Mouse (Mus musculus) bone marrow macrophage, adult 2 months (primary cell): ENCODE measurements around the gene Gm5269. TPM values are rescaled to one million over a fixed set of nuclear protein-coding genes. Genes with fewer than 3 reads are reported as not detected.

ENCODE experiments used
- H3K27ac ChIP-seq: 2 replicates; pipeline ENCODE4 v1.5.1; 2012; ENCODE audit warnings: low read depth, low read length; ENCODE audit not compliant: insufficient read depth
- H3K4me1 ChIP-seq: 2 replicates; pipeline ENCODE4 v1.6.1; 2012; ENCODE audit warnings: low read length; ENCODE audit not compliant: control insufficient read depth, insufficient read depth
- H3K4me3 ChIP-seq: 2 replicates; pipeline ENCODE4 v1.5.1; 2012; ENCODE audit warnings: mild to moderate bottlenecking, low read length, moderate library complexity; ENCODE audit not compliant: insufficient read depth
- CTCF ChIP-seq: IDR thresholded peaks from 2 replicates; pipeline ENCODE4 v1.5.1; 2012; ENCODE audit warnings: low read depth, mild to moderate bottlenecking, low read length, moderate library complexity
- POLR2A ChIP-seq: IDR thresholded peaks from 2 replicates; pipeline ENCODE4 v1.6.1; 2012; ENCODE audit warnings: mild to moderate bottlenecking, low read depth, low read length, borderline replicate concordance
- polyA plus RNA-seq: library from polyadenylated mRNA; stranded (reverse); fragments of >200 nt; gene quantifications from 2 replicates; pipeline ENCODE4 v1.2.4, GENCODE M21; 2012; ENCODE audit not compliant: missing spikeins, insufficient read depth, insufficient read length

Gene Gm5269
- polyA plus RNA-seq, 1 experiment = not detected

- peaks cover 21% of the 10 kb centered on the region for H3K4me1 ChIP-seq
- peak overlapping the region; percentile 100 for H3K27ac ChIP-seq
- TF ChIP-seq CTCF = no peak
- TF ChIP-seq POLR2A = no peak
- no peak overlapping the region for H3K4me3 ChIP-seq
Observed at GRCm38 (mm10) chr1:45882076-45882475, 8.0 kb downstream of the Gm5269 start.

DNA sequence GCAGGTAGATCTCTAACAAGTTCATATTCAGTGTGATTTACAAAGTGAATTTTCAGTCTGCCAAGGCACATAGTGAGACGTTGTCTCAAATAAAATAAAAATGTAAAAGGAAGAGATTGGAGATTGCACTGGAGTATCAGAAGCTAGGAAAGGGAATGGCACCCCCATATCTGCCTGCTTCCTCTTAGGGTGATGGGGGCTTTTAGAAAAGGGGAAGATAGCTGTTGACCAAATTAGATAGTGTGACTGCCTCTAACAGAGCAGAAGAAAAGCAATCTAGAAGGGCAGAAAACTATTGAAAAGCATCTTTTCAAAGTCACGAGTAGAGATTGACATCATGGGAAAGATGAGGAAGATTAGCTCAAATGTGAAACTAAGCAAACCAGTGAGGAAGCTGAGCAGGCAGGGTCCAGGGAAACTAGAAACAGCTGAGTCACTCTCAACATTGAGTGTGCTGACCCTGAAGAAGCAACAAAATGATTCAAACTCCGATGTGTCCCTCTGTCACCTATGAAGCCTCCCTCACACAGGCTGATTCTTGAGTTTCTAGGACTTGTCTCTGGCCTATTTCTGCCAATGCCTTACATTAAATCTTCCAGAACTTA, 8.7 kb downstream of the Gm5269 start:
- Histone ChIP-seq H3K27ac (peak overlapping the region; percentile 100), H3K4me3 (no peak overlapping the region), H3K4me1 (peaks cover 21% of the 10 kb centered on the region)
- TF ChIP-seq POLR2A = no peak
- no peak for TF ChIP-seq CTCF

GRCm38 (mm10) chr1:45877463-45877862, 12.6 kb downstream of the Gm5269 start:
- H3K4me1 ChIP-seq = peaks cover 20% of the 10 kb centered on the region
- no peak for TF ChIP-seq POLR2A
- no peak for TF ChIP-seq CTCF
- no peak overlapping the region for H3K27ac ChIP-seq
- no peak overlapping the region for H3K4me3 ChIP-seq

- TF ChIP-seq CTCF (no peak), POLR2A (no peak)
- peaks cover 19% of the 10 kb centered on the region for H3K4me1 ChIP-seq
- no peak overlapping the region for H3K4me3 ChIP-seq
- no peak overlapping the region for H3K27ac ChIP-seq
Observed at GRCm38 (mm10) chr1:45876450-45877198, 13.4 kb downstream of the Gm5269 start.

- Histone ChIP-seq H3K4me1 (peaks cover 21% of the 10 kb centered on the region), H3K27ac (no peak overlapping the region), H3K4me3 (no peak overlapping the region)
- TF ChIP-seq CTCF (no peak), POLR2A (no peak)
Observed at GRCm38 (mm10) chr1:45875640-45876039, 14.4 kb downstream of the Gm5269 start.

DNA sequence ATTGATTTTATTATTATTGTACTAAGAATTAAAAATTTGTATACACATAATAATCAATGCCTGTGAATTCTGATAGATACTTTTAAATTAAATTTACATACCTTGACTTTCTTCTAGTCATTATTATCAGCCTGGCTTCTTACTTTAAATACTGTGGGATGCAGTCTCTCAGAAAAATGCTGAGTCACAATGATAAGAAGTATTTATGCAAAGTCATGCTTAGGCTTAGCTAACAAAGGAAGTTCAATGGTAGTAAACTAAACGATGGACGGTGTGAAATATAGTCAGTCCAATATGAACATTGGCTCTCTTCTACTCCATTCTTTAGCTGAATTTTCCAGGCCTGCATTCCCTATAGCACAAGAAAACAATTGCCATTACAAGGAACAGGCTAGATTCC, 16.8 kb downstream of the Gm5269 start:
- Histone ChIP-seq H3K27ac (no peak overlapping the region), H3K4me3 (no peak overlapping the region), H3K4me1 (peaks cover 30% of the 10 kb centered on the region)
- TF ChIP-seq CTCF (no peak), POLR2A (no peak)

DNA sequence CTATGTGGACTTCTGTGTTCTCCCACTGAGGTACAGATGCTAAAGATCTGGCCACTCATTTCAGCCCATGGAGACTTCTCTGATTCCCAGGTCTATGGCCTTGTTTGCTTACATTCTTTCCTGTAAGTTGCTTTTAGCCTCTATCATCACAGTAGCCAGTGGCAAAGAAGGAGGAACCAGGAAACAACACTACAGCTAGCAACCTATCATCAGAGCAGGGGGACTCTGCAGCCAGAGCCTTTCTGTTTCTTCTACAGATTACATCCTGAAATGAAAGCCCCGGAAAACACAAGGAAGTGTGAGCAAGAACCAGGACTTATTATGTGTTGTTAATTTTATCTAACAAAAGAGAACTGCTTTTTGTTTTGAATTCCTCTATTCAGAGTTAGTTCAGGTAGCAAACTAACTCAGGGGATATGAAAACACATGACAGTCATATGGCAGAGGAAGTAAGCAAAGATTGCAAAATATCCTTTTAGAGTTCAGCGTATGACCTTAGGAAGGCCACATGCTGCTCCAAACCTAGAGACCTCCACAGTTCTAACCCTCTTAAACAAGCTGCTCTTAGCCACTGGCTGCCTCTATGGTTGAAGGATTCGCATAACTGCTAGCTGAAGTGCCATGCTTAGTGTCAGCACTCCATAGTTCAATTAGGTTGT, 21.5 kb downstream of the Gm5269 start:
- H3K4me1 ChIP-seq = peaks cover 61% of the 10 kb centered on the region
- no peak for TF ChIP-seq POLR2A
- TF ChIP-seq CTCF = no peak
- no peak overlapping the region for H3K4me3 ChIP-seq
- H3K27ac ChIP-seq = peak overlapping the region; percentile 100

- Histone ChIP-seq H3K27ac (peak overlapping the region; percentile 100), H3K4me1 (peaks cover 61% of the 10 kb centered on the region), H3K4me3 (no peak overlapping the region)
- TF ChIP-seq POLR2A (no peak), CTCF (no peak)
Observed at GRCm38 (mm10) chr1:45868050-45868449, 22.0 kb downstream of the Gm5269 start.

DNA sequence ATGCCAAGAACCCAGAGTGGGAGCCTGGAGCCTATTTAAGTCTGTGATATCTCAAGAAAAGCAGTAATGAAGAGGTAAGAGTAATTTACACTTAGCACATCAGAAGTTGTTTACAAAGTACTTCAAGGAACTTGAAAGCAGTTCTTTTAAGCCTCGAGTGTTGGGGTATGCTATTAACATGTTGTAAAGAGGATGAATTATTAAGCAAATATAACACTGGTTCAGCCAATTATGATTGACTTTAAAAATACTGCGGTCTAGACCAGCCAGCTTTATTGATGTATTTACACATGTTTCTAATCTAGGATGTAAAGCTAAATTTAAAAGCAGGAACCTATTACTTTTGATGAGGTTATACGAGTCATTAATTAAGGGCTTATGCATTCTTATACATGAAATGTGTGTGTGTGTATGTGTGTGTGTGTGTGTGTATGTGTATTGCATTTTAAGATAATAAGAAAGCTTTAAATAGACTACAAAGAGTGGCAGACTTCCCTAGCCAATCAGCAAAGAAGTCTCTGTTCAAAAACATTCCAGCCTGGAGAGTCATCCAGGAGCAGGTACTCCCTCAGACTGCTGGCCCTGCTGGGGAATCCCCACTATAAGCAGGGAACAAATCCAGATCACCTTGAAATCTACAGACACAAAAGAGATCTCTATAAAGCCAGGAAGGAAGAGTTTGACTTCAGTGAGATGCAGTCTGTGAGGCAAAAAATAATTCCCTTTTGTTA, 23.6 kb downstream of the Gm5269 start:
- Histone ChIP-seq H3K4me3 (no peak overlapping the region), H3K4me1 (peaks cover 57% of the 10 kb centered on the region), H3K27ac (peak overlapping the region; percentile 100)
- TF ChIP-seq POLR2A = no peak
- no peak for TF ChIP-seq CTCF
